Mouse (Mus musculus) heart, embryonic 11.5 days (tissue): ENCODE results near the gene Map2k3. TPM values are rescaled to one million over a fixed set of nuclear protein-coding genes. Genes with fewer than 3 reads are reported as not detected.

ENCODE experiments used
- ATAC-seq: fragments of 200-750 bp; cut with Nextera tagmentation; replicated peaks from 2 replicates; pipeline ENCODE4 v1.8.0; 2017; ENCODE audit warnings: moderate library complexity; ENCODE audit not compliant: insufficient number of reproducible peaks, low FRiP score, low TSS enrichment
- H3K27ac ChIP-seq: fragments of 300-500 bp; sonication (generic); 2 replicates; pipeline ENCODE4 v1.5.1; 2014; ENCODE audit warnings: mild to moderate bottlenecking, low read depth, low read length
- H3K27me3 ChIP-seq: fragments of 300-500 bp; sonication (generic); 2 replicates; pipeline ENCODE4 v1.6.1; 2014; ENCODE audit warnings: mild to moderate bottlenecking, low read length, mixed read lengths; ENCODE audit not compliant: control insufficient read depth, insufficient read depth
- H3K36me3 ChIP-seq: fragments of 300-500 bp; sonication (generic); 2 replicates; pipeline ENCODE4 v1.6.1; 2014; ENCODE audit warnings: mild to moderate bottlenecking, low read length, moderate library complexity, mixed read lengths; ENCODE audit not compliant: control insufficient read depth, insufficient read depth
- H3K4me1 ChIP-seq: fragments of 300-500 bp; sonication (generic); 2 replicates; pipeline ENCODE4 v1.6.1; 2014; ENCODE audit warnings: low read length; ENCODE audit not compliant: control insufficient read depth, insufficient read depth
- H3K4me2 ChIP-seq: fragments of 300-500 bp; sonication (generic); 2 replicates; pipeline ENCODE4 v1.6.1; 2014; ENCODE audit warnings: mild to moderate bottlenecking, moderate library complexity
- H3K4me3 ChIP-seq: fragments of 300-500 bp; sonication (generic); 2 replicates; pipeline ENCODE4 v1.5.1; 2014; ENCODE audit warnings: low read depth, low read length
- H3K9ac ChIP-seq: fragments of 300-500 bp; sonication (generic); 2 replicates; pipeline ENCODE4 v1.6.1; 2014; ENCODE audit warnings: mild to moderate bottlenecking, low read depth, low read length, moderate library complexity
- H3K9me3 ChIP-seq: fragments of 300-500 bp; sonication (generic); replicated peaks from 2 replicates; pipeline ENCODE4 v1.6.1; 2016; ENCODE audit warnings: low read length; ENCODE audit not compliant: control insufficient read depth
- WGBS: fragments of 180-500 bp; shearing (Covaris S2); extraction: QIAGEN DNeasy Blood & Tissue Kit; methylation state at CpG from one replicate; pipeline ENCODE4 v1.1.7; 2014; ENCODE audit not compliant: insufficient replicate concordance; 5-methylcytosine and 5-hydroxymethylcytosine counted together
- polyA plus RNA-seq: library from polyadenylated mRNA; unstranded; fragments of >200 nt; fragmentation: Nextera tagmentation; extraction: Ambion mirVana; gene quantifications from 2 replicates; pipeline ENCODE4 v1.2.1, GENCODE M21; 2014

The Map2k3 gene
- polyA plus RNA-seq, 1 experiment from 2014 or later, result 77.9 TPM

DNA sequence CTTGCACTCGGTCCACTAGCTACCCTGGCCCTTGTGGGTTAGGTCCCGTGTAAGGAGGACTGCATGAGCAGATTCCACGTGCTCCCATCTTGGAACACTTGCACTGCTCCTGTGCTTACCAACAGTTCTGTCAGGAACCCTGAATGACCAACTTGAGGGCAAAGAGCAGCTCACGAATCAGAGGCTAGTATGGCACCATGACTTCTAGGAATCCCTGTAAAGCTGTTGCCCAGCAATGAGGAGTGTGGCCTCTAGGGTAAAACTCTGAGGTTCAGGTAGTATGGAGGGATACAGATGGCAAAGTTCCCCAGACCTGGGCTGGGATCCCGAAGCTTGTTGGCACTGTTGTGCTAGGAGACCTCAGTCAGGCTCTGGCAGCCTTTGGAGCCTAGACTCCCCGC, 28.2 kb upstream of the Map2k3 start:
- Histone ChIP-seq H3K27me3 (no peaks in the 10 kb centered on the region), H3K4me3 (no peak overlapping the region), H3K36me3 (peaks cover 15% of the 10 kb centered on the region), H3K4me1 (no peaks in the 10 kb centered on the region), H3K9ac (no peak overlapping the region), H3K27ac (no peak overlapping the region), H3K9me3 (no peaks in the 10 kb centered on the region), H3K4me2 (no peak overlapping the region)
- 71% methylated on average over 6 of the region's 6 CpGs for WGBS
- ATAC-seq, result no peak

DNA sequence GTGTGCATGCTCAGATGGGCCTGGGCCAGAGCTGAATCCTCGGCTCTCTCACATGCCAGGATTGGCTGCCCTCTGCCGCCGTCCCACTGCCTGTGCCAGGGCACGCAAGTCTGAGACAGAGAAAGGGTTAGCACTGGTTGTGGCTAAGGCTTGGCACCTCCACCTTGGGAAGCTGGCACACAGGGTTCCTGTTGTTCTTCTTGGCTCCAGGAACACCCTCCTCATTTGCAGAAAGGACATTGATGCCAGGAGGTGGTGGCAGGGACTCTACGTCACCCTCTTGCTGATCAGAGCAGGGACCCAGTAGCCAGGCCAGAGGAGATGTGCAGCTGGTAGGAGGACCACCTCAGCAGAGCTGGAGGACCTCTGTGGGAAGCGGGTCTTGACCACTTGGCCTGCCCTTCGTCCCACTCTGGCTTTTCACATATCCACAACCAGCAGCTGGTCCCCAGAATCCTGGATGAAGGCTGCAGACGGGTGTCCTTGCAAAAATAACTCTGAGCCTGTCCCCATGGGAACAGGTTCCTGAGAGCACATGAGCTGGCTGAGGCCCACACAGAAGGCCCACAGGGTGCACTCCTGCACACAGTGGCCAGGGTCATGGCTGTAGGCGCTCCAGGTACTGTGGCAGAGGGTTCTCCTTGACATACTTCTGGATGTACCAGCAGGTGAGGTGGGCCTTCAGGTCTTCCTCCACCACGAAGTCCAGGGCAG, 26.3 kb upstream of the Map2k3 start:
- WGBS, result 86% methylated on average over 10 of the region's 10 CpGs
- no peaks in the 10 kb centered on the region for H3K27me3 ChIP-seq
- H3K36me3 ChIP-seq, result peaks cover 15% of the 10 kb centered on the region
- H3K4me3 ChIP-seq, result no peak overlapping the region
- no peaks in the 10 kb centered on the region for H3K4me1 ChIP-seq
- no peak overlapping the region for H3K9ac ChIP-seq
- no peaks in the 10 kb centered on the region for H3K9me3 ChIP-seq
- no peak for ATAC-seq
- no peak overlapping the region for H3K27ac ChIP-seq
- H3K4me2 ChIP-seq, result no peak overlapping the region

DNA sequence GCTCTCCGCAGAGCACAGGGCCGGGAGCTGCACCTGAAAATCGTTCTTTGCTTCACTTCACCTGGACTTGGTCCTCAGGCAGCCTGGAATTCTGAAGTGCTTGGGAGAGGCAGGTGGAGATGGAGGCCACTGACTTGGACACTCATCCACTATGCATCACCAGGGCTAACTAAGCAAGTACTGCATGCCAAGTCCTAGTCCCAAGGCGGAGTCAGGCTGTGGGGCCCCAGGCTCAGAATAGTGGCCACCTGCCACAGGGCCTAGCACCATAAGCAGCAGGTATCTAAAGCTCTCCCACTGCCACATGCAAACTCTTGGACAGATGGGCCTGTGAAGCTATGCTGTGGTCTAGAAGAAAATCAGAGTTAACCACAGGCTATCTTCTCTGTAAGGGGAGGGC, 25.4 kb upstream of the Map2k3 start:
- Histone ChIP-seq H3K36me3 (peaks cover 15% of the 10 kb centered on the region), H3K27ac (no peak overlapping the region), H3K9me3 (no peaks in the 10 kb centered on the region), H3K9ac (no peak overlapping the region), H3K27me3 (no peaks in the 10 kb centered on the region), H3K4me3 (no peak overlapping the region), H3K4me1 (peaks cover 1% of the 10 kb centered on the region), H3K4me2 (no peak overlapping the region)
- 84% methylated on average over 4 of the region's 4 CpGs for WGBS
- ATAC-seq, result no peak

DNA sequence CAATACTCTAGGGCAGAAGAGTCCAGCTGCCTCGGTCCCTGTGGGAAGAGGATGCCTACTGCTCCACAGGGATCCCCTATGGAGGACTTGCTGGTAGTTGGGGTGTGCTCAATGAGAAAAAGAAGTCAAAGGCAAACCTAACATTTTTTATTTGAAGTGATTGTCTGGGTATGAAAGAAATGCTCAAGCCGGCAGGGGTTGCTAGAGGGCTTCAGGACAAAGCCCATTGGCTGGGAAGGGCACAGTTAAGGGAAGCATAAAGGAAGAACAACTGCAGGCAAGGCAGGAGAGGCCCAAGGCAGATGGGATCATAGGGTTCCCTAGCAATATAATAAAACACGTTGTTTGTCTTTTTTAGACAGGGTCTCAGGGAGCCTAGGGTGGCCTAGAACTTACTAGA, 23.8 kb upstream of the Map2k3 start:
- H3K27me3 ChIP-seq, result no peaks in the 10 kb centered on the region
- peaks cover 14% of the 10 kb centered on the region for H3K4me1 ChIP-seq
- peaks cover 15% of the 10 kb centered on the region for H3K36me3 ChIP-seq
- 57% methylated on average over 3 of the region's 3 CpGs for WGBS
- H3K4me2 ChIP-seq, result no peak overlapping the region
- H3K4me3 ChIP-seq, result no peak overlapping the region
- no peaks in the 10 kb centered on the region for H3K9me3 ChIP-seq
- H3K9ac ChIP-seq, result no peak overlapping the region
- no peak overlapping the region for H3K27ac ChIP-seq
- no peak for ATAC-seq

DNA sequence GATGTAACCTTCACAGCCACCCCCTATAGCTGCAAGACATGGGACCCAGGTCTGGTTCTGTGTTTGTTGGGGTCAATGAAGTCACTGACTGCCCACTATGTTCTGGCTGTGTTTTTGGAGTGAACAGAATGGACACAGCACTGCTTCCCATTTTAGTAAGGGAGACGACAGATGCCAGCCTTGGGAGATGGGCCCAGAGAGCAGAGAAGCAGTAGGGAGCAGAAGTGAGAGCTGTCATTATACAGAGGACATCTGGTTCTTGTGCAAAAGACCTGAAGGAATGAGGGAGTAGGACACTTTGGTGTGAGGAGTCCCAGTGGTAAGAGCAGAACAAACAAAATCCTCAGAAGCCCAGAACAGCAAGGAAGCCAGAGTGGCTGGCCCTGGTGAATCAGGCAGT, 22.2 kb upstream of the Map2k3 start:
- Histone ChIP-seq H3K4me3 (no peak overlapping the region), H3K4me1 (peaks cover 19% of the 10 kb centered on the region), H3K9me3 (no peaks in the 10 kb centered on the region), H3K27ac (no peak overlapping the region), H3K36me3 (peaks cover 9% of the 10 kb centered on the region), H3K27me3 (no peaks in the 10 kb centered on the region), H3K9ac (no peak overlapping the region), H3K4me2 (no peak overlapping the region)
- ATAC-seq, result no peak
- WGBS, result 69% methylated on average over 1 of the region's 1 CpGs

DNA sequence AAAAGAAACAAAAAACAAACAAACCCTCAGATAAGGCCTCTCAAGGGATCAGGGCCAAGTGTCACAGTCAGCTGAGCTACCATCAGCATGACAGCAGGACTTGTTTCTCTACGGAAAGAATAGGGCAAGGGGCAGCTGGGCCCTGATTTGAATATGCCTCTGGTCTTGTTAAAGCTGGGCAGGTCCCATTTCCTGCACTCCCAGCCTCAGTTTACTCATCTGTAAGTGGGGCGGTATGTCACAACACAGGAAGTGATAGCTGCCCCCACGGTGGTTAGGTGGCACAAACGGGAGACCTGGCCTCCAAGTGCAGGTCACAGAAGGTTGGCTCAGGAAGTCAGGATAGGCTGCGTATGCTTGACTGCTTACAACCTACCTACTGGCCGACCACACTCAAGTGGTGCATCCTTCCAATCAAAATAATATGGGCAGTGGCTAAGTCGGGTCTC, 19.3 kb upstream of the Map2k3 start:
- no peak for ATAC-seq
- H3K27ac ChIP-seq, result no peak overlapping the region; the same call in 1 of the 2 replicates
- WGBS, result 20% methylated on average over 7 of the region's 7 CpGs

DNA sequence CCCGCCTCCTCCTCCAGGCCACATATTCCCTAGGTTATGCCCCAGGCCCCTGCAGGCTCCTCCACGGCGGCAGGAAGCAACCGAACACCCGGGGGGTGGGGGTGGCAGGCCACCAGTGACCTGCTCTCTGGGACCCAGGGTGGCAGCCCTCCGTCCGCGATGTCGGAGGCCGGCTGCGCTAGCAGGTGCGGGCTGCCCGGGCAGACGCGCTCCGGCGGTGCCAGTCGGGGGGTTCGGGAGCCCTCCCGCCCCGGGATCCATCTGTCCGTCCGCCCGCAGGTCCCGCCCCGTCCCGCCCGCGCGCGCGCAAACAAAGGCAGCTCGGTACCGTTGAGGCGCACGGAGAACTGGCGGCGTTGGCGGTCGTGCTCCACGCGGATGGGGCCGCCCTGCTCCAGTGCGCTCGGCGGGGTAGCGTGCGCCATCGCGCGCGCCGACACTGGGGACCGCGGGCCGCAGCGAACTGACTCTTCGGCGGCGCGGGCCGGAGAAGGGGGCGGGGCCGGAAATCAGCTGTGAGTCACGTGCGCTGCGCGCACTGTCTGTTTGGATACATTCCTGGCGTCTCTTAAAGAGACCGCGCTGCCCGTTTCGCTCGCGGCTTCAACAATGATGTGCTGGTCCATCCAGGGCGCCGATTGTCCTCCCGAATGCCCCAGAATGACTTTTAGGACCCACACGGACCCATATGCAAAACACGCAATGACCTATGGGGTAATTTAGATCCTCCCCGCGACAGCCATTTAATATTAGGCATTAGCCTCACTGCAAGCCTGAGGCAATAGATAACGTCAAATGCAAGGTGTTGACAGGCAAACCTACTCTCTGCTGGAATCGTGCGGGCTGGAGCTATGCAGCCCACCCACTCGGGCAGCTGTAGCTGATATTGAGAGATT, 18.3 kb upstream of the Map2k3 start:
- peak; percentile 88 for ATAC-seq
- under 1% methylated on average over 86 of the region's 86 CpGs for WGBS

More for the DNA sequence above, 19.3 kb upstream of the Map2k3 start:
- no peaks in the 10 kb centered on the region for H3K9me3 ChIP-seq
- peak overlapping the region; percentile 92 for H3K4me2 ChIP-seq
- no peaks in the 10 kb centered on the region for H3K36me3 ChIP-seq
- peak overlapping the region; percentile 88 for H3K9ac ChIP-seq
- peaks cover 30% of the 10 kb centered on the region for H3K4me1 ChIP-seq
- no peaks in the 10 kb centered on the region for H3K27me3 ChIP-seq
- H3K4me3 ChIP-seq, result peak overlapping the region; percentile 95

DNA sequence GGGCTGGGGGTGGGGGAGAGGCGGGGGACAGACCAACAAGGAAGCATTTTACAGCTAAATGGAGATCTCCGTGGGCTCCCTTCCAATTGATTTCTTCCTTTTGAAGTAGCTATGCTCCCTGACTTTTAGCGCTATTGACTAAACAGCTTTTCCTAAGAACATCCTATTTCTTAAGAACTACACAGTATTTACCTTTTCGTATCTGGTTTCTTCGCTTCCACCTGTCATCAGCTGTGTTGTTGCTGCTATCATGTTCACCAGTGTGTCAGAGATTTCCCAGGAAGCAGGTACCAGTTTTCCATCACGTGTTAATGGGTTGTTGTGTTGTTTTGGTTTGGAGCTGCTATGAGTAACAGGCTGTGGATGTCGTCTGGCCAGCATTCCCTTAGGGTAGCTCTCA, 17.3 kb upstream of the Map2k3 start, which contains the start of gene Natd1:
Gene Natd1 (minus strand): TSS at position 260 of the 400 bp plus-strand sequence.
- Histone ChIP-seq H3K27me3 (no peaks in the 10 kb centered on the region), H3K9me3 (no peaks in the 10 kb centered on the region), H3K27ac (peak within 1 kb of the TSS; percentile 80), H3K36me3 (no peaks in the 10 kb centered on the region), H3K4me1 (peaks cover 30% of the 10 kb centered on the region), H3K4me2 (peak within 1 kb of the TSS; percentile 92), H3K9ac (peak within 1 kb of the TSS; percentile 88), H3K4me3 (peak within 1 kb of the TSS; percentile 95)
- WGBS, result 30% methylated on average over 7 of the region's 7 CpGs
- ATAC-seq, result no peak

More for the DNA sequence above, 18.3 kb upstream of the Map2k3 start:
- H3K4me1 ChIP-seq, result peaks cover 30% of the 10 kb centered on the region
- peak overlapping the region; percentile 95 for H3K4me3 ChIP-seq
- H3K27ac ChIP-seq, result peak overlapping the region; percentile 80
- no peaks in the 10 kb centered on the region for H3K9me3 ChIP-seq
- peak overlapping the region; percentile 92 for H3K4me2 ChIP-seq
- no peaks in the 10 kb centered on the region for H3K27me3 ChIP-seq
- no peaks in the 10 kb centered on the region for H3K36me3 ChIP-seq
- H3K9ac ChIP-seq, result peak overlapping the region; percentile 88
